Mouse (Mus musculus): Measurements from ENCODE around the gene Picalm.
A peak's percentile ranks its signal among the peaks of the same experiment; 100 is the strongest.
"Not testable (repeated sequence)": the region's sequence is repeated elsewhere in the genome, so short reads cannot be mapped to it uniquely, and the experiment has no call there.

Picalm gene

DNA sequence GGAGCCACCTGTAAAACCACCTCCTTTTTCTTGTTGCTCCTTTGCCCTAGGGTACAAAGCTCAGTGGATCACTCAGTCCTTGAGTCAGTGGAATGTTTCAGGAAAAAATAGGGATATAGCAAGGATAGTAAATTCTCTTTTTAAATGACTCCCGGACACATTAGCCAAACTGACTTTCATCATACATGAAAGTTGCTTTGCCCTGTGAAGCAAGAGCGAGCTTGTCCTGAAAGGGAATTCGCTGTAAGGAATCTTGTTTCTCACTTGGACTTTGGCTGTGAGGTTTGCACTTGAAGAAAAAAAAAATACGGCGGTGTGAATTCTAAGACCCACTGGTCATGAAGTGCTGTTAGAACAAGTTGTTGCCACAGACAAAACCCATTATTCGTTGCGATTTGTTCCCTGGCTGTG, 1.8 kb downstream of the Picalm start:
- no peak for DNase-seq (ENCODE audit: low spot score)

DNA sequence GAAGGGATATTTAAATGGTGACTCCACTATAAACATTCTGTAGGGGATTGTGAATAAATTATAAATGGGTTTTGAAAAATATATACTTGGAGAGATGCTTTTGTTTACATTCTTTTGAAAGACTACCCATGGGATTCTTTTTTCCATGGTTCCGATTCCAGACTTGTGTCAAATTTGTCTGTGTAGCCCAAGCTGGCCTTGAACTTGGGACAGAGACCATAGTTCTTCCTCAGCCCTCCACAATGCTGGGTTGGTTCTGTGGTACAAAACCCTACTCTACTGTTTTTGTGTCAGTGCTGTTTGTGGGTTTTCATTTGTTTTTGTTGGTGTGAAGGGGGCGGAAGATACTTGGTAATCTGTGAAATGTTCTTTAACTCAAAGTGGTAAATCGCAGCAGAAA, 2.3 kb downstream of the Picalm start:
- no peak for DNase-seq (ENCODE audit: low spot score)

DNA sequence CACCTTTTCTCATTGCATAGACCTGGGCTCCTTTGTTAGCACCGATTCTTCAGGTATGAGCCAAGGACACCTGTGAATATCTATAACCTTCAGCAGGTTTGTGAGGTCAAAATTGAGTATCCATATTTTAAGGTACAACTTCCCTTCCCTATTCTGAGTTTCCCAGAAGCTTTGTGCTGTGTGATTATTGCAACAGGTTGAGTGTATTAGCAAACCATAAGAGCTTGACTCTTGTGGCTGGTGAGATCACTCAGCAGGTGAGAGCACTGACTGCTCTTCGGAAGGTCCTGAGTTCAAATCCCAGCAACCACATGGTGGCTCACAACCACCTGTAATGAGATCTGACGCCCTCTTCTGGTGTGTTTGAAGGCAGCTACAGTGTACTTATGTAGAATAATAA, 6.7 kb downstream of the Picalm start:
- DNase-seq (ENCODE audit: low spot score): no peak

DNA sequence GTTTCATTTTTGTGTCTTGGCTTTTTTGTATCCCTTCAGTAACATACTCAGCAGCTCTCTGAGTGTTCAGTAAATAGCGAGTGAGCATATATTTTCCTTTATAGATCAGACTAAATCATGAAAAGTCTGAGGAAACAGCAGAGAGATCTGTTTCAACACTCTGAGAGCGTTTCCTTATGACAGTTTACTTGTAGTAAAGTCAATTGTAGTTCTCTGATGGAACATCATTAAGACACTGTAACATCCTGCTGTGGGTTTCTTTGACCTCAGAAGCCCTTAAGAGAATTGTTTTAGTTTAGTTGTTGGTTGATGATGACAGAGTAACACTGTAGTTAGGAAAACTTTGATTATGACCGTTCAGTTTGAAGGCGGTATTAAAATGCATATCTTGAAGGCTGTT, 8.3 kb downstream of the Picalm start:
- DNase-seq (ENCODE audit: low spot score): peak; percentile 46

DNA sequence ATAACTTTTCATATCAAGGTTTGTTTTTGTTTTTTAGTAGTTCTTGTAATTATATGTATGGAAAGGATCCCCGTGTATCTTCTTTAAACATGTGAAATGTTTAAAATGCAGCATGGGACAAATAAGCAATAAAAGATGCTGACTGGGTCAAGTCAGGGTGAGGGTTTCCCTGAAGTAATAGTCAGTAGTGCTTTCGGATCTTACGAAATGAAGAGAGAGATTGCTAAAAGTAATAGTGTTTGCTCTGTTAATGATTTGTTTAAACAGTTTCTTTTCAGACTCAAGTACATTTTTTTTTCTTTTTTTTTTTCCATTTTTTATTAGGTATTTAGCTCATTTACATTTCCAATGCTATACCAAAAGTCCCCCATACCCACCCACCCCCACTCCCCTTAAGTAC, 10.3 kb downstream of the Picalm start:
- no peak for DNase-seq (ENCODE audit: low spot score)

DNA sequence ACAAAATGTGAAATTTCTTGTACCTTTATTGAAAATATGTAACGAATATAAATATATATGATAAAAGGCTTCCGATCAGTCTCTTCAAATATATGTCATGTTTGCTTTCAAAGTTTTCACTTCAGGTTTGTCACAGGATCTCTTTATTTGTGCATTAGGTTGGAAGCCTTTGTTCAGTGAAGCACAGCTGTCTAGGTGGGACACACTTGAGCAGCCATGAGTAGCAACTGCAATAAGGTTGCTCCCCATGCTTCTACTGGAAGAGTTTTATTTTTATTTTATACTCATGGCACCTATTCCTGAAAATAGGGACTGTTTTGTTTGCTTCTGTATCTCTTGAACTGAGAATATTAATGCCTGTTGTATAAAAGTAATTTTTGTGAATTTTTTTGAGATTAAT, 14.3 kb downstream of the Picalm start:
- no peak for DNase-seq (ENCODE audit: low spot score)

DNA sequence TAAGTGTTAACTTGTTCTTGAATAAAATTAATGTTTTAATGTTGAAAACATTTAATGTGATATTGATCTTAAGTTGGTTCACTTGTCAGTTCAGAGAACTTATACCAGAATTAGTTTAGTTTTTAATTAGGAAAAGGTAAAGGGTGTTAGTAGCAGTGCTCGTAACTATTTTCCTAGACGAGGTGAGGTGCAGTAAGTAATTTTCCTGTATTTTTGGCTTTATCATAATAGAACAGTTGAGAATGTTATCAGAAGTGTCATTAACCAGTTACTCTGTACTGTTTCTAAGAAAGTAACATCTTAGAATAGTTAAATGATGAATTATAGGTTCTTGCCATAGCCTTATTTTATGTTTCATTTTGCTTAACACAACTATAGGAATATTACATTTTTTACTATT, 15.0 kb downstream of the Picalm start:
- DNase-seq (ENCODE audit: low spot score): no peak

DNA sequence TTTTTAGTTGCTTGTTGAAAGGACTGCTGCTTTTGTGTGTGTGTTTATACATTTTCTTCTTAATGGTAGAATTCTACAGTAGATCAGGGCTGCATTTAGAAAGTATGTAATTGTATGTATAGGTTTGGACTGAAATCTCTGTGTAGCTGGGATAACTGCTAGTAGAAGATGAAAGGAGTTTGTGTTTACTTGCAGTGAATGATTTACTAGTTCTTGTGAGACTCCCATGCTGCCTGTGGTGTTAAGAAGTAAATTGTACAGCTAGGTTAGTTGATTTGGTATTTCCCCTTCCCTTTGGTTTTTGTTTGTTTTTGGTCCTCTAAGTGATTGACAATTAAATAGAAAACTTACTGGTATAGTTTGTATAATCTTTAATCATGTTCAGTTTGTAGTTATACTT, 15.4 kb downstream of the Picalm start:
- DNase-seq (ENCODE audit: low spot score): no peak

DNA sequence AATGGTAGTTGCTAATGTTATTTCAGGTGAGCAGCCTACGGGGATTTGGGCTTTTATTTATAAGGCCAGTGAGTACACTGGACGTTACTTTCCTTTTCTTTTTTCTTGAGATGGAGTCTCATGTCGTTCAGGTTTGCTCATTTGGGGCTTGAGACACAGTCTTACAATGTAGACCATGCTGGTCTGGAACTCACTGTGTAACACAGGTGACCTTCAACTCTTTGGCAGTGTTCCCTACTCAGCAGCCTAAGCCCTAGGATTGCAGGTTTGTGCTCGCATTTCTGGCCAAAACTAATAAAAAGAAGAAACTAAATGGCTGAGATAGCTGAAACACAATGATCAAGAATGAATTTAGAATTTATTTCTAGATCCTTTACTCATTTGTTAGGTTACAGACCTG, 15.9 kb downstream of the Picalm start:
- no peak for DNase-seq (ENCODE audit: low spot score)

DNA sequence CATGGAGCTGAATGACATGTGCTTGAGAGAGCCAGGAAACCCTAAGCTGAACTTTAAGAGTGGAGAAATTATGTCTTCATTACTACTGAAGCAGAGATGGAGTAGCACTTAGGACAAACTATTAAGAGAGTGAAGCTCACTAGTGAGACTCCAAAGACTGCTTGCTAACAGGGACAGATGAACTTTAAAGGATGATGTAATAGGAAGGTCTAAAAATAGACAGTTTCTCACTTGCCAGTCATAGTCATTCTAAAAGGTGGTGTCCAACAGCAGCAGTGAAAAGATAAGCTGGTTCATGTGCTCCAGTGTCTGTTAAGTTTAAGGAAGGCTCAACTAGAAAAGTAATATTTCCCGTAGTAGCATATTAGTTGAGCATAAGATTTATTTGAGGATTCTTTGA, 16.3 kb downstream of the Picalm start:
- DNase-seq (ENCODE audit: low spot score): no peak

DNA sequence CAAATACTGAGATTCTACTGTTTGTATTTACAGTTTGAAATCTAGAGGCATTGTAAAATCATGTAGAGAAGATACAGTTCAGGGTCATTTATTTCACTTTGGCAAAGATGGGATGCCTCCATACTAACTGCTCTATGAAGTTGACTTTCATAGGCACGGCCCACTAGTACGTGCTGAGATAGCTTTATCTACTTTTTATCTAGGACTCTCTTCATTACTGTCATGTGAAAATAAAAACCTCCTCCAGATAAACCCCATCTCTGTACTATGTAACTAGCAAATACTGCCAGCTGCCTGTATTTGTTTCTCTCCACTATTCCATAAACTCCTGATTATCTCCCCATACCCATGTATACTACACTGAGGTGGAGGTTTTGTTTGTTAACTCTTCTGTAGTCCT, 18.0 kb downstream of the Picalm start:
- DNase-seq (ENCODE audit: low spot score): no peak

DNA sequence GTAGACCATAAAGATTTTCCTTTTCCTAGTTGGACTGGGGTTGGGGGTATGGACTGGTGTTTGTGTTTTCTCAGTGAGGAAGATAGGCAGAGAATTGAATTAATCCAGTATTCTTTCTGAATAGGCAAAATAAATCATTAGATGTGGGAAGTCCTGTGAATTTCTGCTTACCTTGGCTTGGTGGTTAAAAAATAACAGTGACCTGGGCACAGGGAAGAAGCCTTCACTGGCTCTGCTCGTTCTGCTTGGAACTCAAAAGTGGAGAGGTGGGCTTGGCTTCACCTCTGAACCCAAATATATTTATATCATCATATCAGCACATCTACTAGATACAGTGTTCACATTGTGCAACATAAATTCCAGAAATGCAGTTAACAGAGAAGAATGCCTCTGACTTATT, 18.5 kb downstream of the Picalm start:
- DNase-seq (ENCODE audit: low spot score): no peak

DNA sequence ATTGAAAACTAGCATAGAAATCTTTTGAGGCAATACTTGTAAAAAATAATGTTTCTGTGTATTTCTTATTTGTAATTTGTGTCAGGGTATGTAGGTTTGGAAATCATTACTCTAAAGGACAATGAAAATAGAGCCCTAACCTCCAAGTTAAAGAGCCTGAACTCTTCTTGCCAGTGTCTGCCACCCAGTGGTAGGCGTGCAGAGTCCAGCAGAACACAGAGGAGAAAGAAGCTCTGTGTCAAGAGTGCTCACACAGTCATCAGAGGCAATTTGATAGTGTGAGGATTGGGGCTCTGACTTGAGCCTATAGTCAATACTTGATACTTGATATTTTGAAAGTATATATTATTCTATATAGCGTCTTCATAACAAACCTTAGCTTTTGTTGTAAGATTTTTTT, 20.3 kb downstream of the Picalm start:
- DNase-seq (ENCODE audit: low spot score): peak; percentile 66

DNA sequence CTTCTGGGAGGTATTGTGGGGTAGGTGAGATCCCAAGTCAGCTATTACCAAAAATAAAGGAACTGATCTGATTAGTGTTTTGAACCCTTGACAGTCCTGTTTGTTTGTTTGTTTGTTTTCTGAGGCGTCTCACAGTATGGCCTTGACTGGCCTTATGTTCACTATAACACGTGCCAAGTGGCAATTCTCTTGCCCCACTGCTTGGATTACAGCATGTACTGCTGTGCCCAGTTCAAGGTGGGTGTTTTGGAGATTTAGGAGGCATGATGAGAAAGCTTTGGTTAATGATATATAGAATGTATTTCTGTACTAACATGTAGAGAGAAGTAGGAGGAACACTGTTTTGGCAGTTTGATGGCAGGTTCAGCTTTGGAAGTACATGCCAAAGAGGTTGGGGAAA, 28.0 kb downstream of the Picalm start:
- no peak for DNase-seq (ENCODE audit: low spot score)

DNA sequence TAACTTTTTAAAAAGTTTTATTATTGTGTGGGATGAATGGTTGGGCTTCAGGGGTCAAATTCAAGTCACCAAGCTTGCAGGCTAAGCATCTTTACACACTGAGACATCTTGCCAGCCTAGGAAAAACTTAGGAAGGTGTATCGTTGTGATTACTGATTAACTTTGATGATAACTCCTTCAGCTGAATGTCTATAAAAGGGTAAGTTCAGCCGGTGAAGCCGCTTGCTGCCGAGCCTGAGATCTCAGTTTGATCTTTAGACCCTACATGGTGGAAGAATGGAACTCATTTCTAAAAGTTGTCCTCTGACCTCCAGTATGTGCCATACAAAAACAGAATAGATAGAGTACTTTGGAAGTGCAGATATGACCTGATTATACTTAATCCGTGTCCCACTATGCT, 30.6 kb downstream of the Picalm start:
- DNase-seq (ENCODE audit: low spot score): no peak

DNA sequence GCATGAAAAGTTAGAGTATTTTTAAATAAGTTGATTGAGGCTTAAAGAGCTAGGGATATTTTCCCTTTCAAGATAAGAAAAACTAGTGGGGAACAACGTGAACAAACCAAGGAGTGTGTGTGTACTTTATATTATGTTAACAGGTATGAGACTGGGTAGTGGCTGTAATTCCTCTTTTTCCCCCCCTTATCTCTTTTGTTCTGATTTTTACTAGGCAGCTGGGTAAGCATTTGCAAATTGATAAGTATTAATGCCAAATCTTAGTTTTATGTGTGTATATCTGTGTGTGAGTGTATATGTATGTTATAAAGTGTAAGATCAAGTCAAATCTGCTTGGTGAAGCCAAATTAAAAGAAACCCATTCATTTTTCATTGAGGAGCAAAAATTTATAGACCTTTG, 34.3 kb downstream of the Picalm start:
- DNase-seq (ENCODE audit: low spot score): no peak

DNA sequence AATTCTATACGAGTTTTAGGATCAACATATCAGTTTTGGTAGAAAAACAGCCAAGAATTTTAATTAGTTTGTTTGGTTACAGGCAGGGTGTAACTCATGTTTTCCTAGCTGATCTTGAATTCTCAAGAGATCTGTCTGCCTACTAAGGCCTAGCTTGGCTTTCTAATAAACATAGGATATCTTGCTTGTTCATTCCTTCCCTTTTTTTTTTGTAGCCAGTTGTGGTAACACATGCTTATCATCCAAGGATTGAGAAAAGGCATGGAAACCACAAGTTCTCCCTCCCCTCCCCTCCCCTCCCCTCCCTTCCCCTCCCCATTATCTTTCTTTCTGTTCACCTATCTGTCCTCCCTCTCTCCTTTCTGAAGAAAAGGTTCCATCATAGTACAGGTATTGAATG, 36.0 kb downstream of the Picalm start:
- no peak for DNase-seq (ENCODE audit: low spot score)

DNA sequence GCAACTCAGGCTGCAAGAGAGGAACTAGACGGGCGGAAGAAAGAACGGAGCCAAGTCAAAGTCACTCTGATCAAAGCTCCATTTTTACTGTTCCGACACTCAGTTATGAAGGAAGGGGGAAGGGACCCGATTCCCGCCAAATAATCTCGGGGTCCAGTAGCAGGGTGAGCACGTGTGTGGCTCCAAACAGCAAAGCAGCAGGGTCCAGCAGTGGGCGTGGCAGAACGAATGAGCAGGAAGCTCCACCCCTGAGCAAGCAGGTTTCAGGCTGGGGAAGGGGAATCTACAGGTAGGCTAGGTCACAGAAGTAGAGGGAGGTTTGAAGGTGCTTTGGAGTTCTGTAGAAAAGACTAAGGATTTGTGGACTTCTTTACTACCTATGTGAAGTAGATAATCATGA, 37.8 kb downstream of the Picalm start:
- DNase-seq (ENCODE audit: low spot score): not testable (repeated sequence)

DNA sequence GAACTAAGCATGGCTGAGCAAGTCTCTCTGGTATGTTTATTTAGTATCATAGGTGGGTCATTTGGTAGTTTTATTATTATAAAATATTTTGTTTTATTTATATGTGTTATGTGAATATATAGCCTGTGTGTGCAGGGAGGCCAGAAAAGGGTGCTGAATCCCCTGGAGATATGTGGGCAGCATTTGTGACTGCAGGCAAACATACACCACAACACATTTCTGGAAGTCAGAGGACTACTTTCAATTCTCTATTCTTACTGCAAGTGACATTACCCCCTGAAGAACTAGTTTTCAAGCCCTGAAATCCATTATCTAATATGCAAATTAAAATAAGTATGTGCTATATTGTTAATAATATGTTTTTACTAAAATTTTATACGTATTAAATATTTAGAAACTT, 43.8 kb downstream of the Picalm start:
- DNase-seq (ENCODE audit: low spot score): no peak

DNA sequence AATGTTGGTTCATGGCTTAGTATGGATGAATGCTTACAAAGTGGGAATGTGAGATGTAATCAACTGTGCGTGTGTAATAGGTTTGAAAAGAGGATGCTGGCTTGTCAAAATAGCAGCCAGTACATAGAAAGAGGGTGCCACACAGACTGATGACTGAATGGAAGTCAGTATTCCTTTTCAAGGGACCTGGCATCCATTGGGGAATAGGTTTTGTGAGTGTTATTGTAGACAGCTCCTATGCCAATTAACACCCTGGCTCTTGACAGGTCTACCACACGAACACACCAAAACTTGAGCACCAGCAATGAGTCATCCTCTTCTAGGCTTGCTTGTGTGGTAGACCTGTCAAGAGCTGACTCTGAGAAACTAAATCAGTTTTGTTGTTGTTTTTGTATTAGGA, 45.6 kb downstream of the Picalm start:
- no peak for DNase-seq (ENCODE audit: low spot score)

DNA sequence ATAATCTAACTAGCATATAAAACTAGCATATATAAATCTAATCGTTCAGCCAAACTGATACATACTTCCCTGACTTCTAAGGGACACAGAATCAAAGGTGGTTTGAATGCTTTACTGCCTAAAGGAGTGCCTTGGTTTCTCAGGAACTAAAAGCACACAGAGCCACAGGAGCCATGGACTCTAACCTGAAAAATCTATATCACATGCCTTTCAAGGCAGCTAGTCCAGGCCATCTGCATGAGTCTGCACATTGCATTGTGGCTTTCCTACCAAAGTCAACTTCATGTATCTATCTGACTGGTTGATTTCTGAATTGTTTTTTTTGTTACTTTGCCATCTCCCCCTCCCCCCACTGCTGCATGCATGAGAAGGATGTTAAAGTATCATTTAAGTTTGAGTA, 50.6 kb downstream of the Picalm start:
- no peak for DNase-seq (ENCODE audit: low spot score)

DNA sequence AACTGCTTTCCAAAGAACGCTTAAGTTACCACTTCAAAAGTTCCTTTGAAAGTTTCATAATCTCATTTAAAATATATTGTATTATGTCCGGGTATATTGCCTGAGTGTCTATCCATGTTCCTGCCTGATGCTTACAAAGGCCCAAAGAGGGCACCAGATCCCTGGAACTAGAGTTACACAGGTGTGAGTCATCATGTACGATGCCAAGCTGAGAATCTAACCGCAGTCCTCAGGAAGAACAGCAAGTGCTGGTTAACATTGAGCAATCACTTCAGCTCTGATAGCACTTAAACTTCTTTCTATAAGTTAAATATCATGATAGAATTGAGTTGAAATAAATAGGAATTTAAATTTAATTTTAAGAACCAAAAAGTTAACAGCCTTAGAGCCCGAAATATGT, 70.2 kb downstream of the Picalm start:
- DNase-seq (ENCODE audit: low spot score): no peak

DNA sequence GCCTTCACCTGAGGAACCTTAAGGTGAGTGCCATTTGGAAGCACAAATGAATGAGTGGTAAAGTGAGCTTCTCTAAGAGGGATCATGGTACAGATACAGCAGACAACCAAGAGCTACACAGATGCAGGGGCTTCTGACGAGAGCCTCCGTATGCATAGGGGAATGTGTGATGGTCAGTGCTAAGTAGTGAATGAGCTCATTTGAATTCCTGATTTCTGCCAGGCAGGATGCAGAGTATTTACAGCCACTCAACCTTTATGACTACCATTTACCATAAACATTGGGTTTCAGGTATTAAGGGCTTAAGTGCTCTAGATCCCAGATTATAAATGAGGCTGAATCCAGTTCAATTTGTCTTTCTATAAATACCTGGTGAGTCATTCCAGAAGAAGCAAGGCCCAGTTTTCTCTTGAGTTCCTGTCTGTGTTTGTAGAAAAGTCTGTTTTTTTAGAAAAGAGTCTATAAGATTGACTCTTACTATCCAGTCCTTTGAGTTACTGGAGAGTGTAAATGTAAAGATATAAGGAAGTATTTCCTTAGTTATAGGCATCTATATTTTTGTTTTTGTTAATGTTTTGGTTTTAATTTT, 72.0 kb downstream of the Picalm start:
- DNase-seq (ENCODE audit: low spot score): no peak

DNA sequence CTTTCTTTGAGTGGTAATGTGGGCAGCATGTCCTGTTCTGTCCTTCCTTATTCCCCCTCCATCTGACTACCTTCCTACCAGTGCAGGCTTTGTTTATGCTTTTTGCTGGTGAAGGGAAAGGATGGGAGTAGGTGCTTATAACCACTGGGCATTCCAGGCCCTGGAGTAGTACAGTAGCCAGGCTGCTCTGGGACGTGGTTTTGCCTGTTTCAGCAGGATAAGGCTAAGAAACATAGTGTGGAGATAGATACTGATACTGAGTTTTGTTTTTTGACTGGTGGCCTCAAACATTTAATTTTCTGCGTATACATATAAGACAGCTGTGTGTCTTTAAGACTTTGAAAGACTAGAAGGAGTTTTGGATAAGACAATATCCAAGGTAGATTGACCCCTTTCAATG, 73.9 kb downstream of the Picalm start:
- no peak for DNase-seq (ENCODE audit: low spot score)

DNA sequence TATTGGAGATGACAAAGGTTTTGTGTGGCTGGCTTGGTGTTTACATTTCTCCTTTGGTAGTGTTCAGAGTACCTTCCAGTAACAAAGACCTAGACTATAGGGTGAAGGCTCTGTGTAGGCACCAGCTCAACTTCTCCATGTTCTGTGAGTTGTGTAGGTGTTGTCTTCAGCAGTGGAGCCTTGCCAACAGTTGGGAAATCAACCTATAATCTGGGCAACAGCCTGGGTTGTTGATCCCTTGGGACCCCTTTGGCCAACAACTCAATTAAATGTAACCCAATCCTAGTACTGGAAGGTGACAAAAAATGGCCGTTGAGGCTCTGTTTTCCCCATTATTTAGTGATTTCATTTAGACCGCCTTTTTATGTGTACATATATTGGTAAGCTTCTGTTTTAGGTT, 80.1 kb downstream of the Picalm start:
- DNase-seq (ENCODE audit: low spot score): no peak

All from T-cell, adult 2 months (primary cell).